Mouse (Mus musculus): ENCODE data around the gene Lyrm9.

Lyrm9 gene

GRCm38 (mm10) chr11:78815986-78816792 is 10.2 kb upstream of the Lyrm9 start:
- DNase-seq = no peak

- no peak for DNase-seq
Observed at GRCm38 (mm10) chr11:78817311-78818022, 8.9 kb upstream of the Lyrm9 start.

- no peak for DNase-seq
Observed at GRCm38 (mm10) chr11:78820337-78821000, 5.9 kb upstream of the Lyrm9 start.

- peak; percentile 30 for DNase-seq
Observed at GRCm38 (mm10) chr11:78822792-78823498, 3.4 kb upstream of the Lyrm9 start.

- no peak for DNase-seq
Observed at GRCm38 (mm10) chr11:78827546-78827945, 1.2 kb downstream of the Lyrm9 start.

DNA sequence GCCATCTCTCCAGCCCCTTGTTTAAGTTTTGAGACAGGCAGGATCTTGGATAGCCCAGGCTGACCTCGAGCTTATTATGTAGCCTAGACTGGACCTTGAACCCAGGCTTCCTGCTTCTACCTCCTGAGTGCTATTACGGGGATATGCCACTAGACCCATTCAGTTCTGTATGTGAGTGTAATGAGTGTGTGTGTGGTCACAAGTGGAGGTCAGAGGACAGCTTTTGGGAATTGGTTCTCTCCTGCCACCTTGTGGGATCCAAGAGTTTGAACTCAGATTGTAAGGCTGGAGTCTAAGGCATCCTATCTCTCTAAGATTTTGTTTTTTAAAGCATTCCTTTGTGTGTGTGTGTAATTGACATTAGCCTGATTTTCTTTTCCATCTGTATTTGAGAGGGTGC is 2.0 kb downstream of the Lyrm9 start:
- DNase-seq = peak; percentile 44

DNA sequence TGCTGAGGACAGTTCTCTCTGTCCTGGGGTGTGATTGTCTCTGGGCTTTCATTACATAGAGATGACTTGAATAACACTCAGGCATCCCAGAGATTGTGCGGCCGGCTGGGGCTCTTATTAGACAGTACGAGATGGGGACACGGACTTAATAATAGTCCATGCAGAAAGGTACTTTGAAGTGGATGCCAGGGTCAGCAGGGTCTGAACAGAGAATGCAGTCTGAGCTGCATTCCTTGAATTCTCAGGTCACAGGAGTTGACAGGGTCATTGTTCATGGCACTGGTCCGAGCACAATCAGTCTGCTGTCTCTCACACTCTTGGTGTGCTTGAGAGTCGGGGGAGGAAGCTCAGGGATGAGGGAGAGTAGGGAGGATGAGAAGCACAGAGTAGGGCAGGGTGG is 3.0 kb downstream of the Lyrm9 start:
- peak; percentile 57 for DNase-seq

- DNase-seq = no peak
Observed at GRCm38 (mm10) chr11:78830180-78830579, 3.8 kb downstream of the Lyrm9 start.

DNA sequence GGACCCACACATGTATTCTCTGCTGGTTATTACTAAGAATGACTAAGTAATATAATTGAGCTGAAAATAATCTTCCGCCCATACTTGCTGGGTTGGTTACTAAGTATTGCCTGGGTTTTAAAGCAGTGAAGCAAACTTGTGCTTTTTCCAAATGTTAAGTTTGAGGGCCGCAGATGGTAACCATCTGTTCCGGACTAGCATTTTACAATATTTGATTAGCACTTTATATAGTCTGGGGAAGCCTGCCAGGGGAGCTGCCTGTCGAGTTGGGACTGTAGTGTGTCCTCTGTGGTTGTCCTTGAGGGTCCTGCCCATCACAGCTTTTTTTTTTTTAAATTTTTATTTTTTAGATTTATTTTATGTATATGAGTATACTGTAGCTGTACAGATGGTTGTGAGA is 5.3 kb downstream of the Lyrm9 start:
- DNase-seq = no peak

- DNase-seq = no peak
Observed at GRCm38 (mm10) chr11:78832117-78832726, 5.8 kb downstream of the Lyrm9 start.

DNA sequence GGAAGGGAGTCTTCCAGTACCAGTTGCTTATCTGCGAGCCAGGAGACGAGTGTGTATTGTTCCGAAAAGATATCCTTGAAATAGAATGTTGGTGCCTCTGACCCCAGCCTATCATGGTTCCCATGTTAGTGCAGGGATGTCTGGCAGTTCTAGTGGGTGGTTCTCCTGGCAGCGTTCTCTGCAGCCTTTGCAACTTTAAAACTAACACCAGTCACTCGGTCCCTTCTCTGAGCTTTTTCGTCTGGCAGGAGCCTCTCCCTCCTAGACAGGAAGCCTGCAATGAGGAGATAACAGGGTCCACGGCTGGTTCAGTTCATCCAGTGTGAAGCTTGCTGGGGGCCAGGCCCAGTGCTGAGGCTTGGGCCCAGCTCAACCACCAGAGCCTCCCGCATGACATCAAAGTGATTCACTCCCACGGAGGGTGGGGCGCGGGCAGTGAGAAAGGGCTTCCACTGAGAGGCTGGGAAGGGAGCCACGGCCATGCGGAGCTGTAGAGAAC is 6.5 kb downstream of the Lyrm9 start:
- DNase-seq = peak; percentile 68

DNA sequence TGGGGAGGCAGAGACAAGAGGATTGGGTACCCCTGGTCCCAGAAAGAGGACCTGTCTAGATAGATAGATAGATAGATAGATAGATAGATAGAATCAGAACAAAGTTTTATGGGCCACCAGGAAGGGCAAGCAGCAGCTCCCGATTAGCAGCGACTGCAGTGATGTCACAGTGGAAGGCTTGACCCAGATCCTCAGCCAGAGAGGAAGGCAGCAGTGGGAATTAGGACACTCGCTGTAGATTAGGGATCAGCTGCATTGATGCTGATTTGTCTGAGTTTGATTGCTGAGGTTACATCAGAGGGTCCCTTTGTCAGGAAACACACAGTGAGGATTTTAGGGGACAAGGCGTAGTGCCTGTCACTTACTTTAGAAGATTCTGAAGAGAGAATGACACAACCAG is 10.1 kb downstream of the Lyrm9 start:
- no peak for DNase-seq

- DNase-seq = no peak
Observed at GRCm38 (mm10) chr11:78837989-78838388, 11.6 kb downstream of the Lyrm9 start.

DNA sequence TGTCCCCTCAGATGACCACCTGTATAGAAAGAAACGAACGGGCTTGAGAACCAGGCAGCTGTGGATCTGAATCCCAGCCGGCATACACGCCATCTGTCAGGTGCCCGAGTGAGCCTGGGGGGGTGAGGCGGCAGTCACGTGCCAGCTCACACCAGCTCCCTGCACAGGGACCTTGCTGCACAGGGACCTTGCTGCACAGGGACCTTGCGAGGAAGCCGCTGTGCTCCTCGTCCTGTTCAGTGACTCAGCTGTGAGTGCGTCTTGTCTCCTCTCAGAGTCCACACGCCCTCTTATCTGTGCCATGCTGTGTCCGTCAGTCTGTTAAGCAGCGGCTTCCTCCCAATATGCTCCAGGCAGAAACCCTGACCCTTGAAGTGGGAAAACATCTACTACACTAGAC is 13.1 kb downstream of the Lyrm9 start:
- no peak for DNase-seq

DNA sequence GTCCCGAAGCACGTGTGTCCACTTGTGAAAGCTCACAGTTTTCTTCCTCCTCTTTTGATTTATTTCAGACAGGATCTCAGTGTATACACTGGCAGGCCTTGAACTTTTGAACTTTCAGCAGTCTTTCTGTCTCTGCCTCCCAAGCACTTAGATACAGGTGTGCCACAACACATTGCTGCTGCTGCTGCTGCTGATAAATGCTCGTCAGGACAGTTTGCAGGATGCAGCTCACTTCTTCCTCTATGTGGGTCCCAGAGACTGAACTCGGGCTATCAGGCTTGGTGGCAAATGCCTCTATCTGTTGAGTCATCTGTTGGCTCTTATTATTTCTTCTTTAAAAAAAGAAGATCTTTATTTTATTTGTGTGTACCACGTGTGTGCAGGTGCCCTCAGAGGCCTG is 13.8 kb downstream of the Lyrm9 start:
- no peak for DNase-seq

DNA sequence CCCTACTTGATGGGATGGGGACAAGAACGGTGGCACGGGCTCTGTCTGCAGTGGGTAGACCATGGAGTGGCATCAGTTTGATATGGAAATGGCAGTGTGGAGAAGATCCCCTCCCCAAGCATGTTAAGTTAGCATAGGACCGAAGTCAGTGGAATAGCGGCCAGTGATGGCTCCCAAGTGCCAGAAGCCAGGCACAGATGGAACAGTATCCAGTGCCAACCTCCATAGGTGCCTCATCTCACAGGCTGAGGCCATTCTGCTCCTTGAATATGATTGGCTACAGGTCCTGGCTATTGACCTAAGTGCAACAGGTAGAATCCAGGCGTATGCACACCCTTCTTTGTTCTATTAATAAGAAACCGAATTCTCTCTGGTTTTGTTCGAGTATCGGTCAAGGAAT is 15.6 kb downstream of the Lyrm9 start:
- no peak for DNase-seq

DNA sequence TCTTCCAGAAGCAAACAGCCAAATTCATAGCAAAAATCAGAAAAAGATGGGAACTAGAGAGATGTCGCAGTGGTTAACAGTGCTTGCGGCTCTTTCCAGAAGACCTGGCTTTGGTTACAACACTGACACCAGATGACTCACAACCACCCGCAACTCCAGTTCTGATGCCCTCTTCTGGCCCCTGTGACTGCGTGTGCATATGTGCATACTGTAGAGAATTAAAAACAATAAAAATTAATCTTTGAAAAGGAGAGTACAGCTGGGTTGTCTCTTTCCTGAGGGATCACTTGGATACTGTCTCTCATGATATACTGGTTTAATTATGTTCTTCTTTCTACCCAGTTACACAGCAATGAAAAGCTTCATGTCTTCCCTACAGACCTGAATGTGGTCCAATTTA is 20.2 kb downstream of the Lyrm9 start:
- DNase-seq = no peak

DNA sequence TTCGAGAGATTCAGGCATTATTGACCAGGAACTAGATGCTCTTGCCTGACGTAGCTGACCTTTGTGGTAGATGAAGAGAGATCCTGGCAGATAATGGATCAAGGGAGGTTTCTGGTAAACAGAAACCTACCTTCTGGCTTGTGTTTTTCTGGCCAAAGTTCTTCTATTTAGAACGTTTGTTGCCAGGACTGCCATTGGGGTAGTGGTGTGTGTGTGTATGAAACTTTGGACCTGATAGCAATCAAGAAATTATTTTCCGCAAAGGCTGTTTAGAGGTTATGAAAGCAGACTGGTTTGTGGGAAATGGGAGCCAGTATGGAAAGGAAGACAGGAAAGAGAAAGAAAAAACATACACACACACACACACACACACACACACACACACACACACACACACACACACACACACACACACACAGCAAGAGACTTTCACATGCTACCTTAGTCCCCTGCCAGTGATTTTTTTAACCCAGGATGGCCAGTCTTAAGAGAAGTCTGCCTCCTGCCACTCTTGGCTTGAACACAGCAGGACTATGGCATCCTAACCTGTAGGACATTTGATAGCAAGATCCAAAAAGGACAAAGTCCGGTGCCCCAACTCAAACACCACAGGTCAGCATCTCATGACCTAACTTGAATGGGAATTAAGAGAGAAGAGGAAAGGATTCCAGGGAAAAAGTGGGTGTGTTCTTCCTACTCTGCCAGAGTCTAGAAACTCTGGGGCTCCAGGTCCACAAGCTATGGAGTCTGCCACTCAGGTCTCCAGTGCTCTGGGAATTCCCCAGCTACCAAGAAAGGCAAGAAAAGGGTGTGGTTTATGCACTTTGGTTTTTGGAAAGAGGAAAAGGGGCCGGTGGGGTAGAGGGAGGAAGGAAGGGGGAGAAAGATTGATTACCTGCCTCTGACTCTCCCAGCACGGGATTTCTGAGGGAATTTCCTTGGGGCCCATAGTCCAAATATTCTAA is 21.8 kb downstream of the Lyrm9 start:
- DNase-seq = no peak

DNA sequence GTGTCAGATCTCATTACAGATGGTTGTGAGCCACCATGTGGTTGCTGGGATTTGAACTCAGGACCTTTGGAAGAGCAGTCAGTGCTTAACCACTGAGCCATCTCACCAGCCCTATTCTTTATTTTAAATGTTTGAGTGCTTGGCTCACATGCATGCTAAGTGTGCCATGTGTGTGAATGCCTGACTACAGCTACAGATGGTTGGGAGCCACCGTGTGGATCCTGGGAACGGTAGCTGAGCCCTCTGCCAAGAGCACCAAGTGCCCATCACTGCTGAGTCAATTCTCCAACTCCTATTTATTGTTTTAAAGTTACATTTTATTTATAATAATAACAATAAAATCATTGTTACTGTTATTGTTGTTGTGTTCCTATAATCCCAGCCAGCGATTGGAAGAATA is 23.5 kb downstream of the Lyrm9 start:
- no peak for DNase-seq

GRCm38 (mm10) chr11:78851216-78851870 is 25.0 kb downstream of the Lyrm9 start:
- no peak for DNase-seq

DNA sequence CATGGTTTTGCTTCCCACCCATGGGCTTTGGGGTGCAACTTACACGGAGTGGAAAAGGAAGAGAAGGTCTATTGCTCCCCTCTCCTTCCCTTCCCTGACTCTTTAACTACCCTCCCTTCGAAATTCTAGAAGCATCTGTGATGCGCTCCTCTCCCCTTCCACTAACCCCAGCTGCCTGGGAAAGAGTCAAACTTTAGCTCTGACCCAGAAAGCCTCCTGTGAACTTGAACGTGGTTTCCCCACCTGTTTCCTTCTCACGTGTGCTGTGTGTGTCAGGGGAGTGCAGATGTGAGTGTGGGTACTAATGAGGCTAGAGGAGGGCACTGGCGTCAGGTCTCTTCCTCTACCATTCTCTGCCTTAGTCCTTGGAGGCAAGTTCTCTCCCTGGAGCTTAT is 25.5 kb downstream of the Lyrm9 start:
- no peak for DNase-seq
